Mouse (Mus musculus) ZHBTc4 (cell line): Measurements from ENCODE around the gene Plcb3.
A peak's percentile ranks its signal among the peaks of the same experiment; 100 is the strongest.

ENCODE experiments used
- DNase-seq: peaks from one replicate; pipeline ENCODE4 v3.0.0-alpha.2; 2011; ENCODE audit warnings: low read depth, low spot score

Plcb3 gene

GRCm38 (mm10) chr19:6975537-6976521, at the start of gene Plcb3:
Gene Plcb3, minus strand, starts transcription at chr19:6976470.
- DNase-seq = peak; percentile 48

- peak; percentile 83 for DNase-seq
Measured at GRCm38 (mm10) chr19:7020224-7020641, 44.0 kb upstream of the Plcb3 start.

- no peak for DNase-seq
Measured at GRCm38 (mm10) chr19:7019191-7019590, 42.9 kb upstream of the Plcb3 start, which contains the start of gene Fermt3. Gene Fermt3, minus strand, starts transcription at chr19:7019469.

DNA sequence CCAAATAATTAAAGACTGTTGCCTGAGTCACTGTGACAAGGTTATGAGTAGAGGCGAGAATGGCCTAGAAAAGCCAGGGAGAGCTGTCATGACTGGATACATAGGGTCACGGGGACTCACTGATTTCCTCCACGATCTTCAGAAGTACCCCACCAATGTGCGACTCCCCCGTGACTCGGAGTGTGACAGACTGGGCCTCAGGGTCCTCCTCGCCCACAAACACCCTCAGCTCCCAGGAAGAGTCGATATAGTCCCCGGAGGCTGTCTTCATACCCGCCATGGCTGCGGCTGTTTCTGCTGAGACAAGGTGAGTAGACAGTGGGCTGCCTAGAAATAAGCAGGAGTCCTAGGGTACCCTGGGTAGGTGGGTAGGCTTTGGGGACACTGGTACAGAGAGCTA, 42.3 kb upstream of the Plcb3 start:
- DNase-seq = no peak

DNA sequence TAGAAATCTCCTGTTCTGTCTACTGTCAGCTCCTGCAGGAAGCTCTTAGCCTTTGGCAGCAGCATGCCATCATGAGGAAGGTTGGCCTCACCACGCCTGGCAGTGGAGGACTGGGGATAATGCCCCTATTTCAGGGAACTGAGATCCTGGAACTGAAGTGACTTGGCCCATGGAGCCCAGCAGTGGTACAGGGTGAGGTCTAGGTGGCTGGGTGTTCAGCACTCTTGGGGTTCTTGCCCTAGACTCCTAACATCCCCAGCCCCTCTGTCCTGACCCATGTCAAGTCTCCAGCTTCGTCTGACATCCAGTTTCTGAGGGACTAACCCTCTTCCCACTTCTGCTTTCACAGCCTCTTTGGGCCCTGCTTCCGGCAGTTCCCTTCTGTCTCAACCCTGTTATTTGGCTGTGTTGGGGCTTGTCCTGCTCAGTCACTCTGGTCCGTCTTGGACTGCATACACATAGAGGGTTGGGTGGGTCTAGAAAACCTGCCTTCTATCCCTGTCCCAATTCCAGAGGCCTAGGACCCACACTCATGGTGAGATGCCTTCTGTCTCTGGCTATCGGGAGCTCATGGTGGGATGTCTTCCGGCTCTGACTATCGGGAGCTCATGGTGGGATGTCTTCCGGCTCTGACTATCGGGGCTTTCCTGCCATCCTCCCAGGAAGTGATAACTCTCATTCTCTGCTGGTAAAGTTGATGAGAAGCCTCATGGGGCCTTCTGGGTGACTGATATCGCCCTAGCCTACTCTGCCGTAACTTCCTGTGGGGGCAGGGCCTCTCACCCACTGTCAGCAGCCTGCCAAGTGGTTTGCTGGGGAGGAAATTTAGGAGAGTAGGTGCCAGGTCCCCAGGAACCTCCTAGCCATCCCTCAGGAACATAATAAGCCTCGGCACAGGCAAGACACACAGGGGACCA, 41.5 kb upstream of the Plcb3 start:
- DNase-seq = no peak

- no peak for DNase-seq
Measured at GRCm38 (mm10) chr19:7014481-7015135, 38.3 kb upstream of the Plcb3 start.

DNA sequence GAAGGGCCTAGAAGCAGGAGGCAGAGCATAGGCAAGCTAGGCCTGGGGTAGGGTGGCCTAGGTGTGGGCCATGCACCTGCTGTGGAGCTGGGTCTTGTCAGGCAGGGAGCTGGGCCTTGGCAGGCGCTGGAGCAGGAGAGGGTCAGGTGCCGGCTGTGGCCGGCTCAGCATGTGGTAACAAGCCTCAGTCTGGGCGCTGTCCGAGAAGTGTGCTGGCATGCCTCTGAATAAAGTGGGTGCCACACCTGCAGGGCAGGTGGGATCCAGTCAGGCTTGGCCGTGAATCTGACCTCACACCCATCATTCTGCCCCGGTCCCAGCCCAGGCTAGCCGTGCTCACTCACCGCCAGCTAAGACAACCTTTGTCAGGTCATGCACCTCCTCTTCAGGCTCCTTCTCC, 37.7 kb upstream of the Plcb3 start:
- no peak for DNase-seq

DNA sequence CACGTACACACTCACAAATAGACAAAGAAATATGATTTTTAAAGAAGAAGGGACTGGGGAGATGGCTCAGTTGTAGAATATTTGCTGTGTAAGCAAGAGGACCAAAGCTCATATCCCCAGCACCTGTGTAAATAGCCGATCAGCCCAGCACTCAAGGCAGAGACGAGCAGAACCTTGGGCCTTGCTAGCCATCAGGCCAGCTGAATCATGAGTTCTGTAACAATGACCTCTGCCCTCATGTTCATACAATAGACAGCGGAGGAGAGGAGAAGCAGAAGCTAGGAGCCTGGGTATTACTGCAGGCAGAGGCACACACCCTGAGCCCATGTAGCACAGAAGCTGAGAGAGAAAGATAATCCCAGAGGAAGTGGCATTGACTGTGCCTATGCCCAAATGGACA, 36.2 kb upstream of the Plcb3 start:
- DNase-seq = no peak

DNA sequence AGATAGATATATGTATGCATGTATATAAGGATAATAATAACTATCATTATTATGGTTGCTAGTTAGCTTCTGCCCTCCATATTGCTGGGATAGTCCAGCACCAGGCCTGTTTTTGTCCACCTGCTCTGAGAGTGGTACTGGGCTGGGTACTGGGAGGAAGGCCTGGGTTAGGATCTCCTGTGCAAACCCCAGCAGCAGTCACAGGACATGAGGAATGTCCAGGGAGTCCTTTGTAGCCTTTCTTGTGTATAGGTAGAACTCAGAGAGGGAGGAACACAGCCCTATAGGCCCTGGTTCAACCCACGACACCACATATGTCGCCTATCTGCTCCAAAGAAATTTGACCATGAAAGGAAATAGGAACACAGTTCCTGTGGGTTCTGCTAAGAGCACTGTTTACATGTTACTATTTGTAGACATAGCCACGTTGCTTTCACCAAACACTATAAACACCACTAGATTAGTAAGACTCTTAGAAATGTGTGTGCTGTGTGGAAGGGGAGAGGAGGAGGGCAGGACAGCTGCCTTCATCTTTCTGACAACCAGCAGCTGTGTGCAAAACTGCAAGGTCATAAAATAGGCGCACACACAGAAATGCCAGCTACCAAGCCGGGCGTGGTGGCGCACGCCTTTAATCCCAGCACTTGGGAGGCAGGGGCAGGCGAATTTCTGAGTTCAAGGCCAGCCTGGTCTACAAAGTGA, 30.8 kb upstream of the Plcb3 start:
- DNase-seq = no peak

DNA sequence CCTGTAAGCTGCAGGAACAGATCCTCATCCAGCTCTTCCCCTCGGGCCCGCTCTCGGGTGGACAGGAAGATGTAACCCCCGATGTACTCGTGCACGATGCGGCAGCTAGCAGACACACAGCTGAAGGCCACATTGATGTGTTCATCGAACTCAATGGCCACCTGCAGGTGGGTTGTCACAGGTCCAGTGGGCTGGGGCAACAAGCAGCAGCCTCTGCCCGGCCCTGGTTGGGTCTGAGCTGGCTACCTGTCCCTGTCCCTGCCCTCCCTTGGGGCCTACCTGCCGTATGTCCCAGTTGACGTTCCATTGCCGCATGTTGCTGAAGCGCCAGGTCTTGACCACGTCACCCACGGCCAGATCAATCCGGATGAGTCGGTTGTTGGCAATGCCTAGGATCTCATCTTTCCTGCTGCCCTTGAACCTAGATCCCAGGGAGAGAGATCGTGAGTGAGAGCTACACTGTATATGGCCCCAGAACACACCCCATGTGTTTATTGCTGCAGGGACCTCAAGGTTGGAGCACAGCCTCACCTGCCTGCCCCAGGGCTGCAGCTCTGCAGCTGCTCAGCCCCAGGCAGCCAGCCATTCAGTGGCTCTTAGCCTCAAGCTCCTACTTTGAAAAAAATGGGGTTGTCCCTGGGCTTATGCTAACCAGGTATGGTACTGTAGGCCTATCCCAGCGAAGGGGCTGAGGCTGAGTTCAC, 23.2 kb upstream of the Plcb3 start:
- DNase-seq = peak; percentile 56

DNA sequence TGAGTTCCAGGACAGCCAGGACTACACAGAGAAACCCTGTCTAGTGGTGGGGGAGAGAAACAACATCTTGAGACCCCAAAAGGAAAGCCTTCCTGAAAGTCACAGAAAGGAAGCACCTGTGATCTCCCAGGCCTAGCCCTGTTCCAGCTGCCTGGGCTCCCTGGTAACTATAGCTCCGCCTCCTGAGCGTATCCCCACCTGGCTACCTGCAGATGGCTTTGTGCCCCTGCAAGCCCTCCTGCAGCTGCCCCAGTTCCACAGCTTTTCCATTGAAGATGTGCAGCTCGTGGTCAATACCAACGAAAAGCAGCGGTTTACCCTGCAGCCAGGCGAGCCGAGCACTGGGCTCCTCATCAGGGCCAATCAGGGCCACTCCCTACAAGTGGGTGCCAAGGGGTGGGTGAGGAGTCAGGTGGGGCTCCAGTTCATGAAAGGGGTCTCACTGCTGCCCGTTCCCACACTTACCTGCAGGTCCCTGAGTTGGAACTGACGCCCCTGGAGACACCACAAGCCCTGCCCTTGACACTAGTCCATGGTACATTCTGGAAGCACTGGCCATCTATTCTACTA, 21.5 kb upstream of the Plcb3 start:
- no peak for DNase-seq

DNA sequence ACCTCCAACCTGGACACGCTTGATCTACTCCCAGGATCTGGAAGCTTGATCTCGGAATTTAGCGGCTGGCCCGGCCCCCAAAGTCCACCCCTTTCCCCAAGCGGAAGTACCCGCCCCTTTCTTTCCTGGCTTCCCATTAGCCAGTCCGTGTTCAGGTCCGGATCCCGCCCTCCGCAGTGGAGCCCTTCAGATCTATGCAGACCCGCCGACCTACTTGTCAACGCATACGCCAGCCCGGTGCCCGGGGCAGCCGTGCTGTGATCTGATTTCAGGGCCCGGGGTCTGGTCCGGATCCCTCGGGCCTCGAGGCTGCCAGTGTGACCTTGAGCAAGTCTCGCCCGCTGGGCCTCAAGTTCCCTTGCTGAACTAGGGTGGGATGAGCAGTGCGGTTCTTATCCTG, 19.7 kb upstream of the Plcb3 start, which contains the start of the genes Nudt22 and Trpt1:
TSS of gene Nudt22 (minus strand) at position 112 of the 400 bp plus-strand sequence.
TSS of gene Trpt1 (plus strand) at position 126 of the 400 bp plus-strand sequence.
- DNase-seq = peak; percentile 96

GRCm38 (mm10) chr19:6995255-6995991, 19.2 kb upstream of the Plcb3 start:
- DNase-seq = no peak

- DNase-seq = no peak
Measured at GRCm38 (mm10) chr19:6994489-6994888, 18.2 kb upstream of the Plcb3 start.

GRCm38 (mm10) chr19:6994002-6994401, 17.7 kb upstream of the Plcb3 start:
- no peak for DNase-seq

DNA sequence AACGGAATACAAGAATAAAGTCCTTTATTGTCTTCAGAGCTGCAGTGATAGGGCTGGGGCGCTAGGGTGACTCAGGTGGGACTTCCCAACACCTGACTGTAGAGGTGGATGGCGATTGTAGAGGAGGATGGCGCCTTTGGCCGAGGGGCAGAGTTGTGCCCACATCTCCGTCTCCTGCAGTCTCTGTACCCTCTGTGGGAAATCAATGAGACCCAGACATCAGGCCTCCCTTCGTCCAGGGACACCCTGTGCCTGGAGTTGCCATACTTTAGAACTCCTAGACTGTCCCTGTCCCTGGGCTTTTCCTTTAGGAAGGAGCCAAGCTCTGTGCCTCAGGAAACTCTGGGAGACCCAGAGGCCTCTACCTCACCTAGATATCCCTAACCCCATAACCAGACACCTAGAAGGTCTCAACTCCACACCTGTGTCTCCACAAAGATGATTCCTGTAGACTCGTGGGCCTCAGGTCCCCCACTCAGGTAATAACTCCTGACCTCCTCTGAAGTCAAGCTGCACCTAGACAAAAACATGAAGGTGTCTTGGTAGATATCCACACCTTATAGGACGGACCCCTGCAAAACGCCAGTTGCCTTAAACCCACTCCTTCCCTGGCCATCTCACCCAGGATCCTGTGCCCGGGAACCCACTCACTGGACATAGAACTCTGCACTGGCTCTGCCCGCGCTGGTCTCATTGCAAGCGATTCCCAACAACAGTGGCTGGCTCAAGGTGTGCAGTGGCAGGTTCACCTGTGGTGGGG, 16.9 kb upstream of the Plcb3 start:
- DNase-seq = no peak

GRCm38 (mm10) chr19:6992011-6992858, 16.0 kb upstream of the Plcb3 start, which contains the start of gene Dnajc4:
Gene Dnajc4, minus strand, starts transcription at chr19:6992572.
- DNase-seq = peak; percentile 99
